Mouse (Mus musculus): ENCODE data around the gene Fam3b. TPM values are rescaled to one million over a fixed set of nuclear protein-coding genes. Genes with fewer than 3 reads are reported as not detected.
A peak's percentile ranks its signal among the peaks of the same experiment; 100 is the strongest.

Gene Fam3b
- polyA plus RNA-seq, 1 experiment, result not detected

GRCm38 (mm10) chr16:97499450-97499849, 15.2 kb downstream of the Fam3b start:
- Histone ChIP-seq H3K27me3 (ENCODE audit: control insufficient read depth, insufficient read depth, insufficient read length) (no peaks in the 10 kb centered on the region), H3K4me3 (no peak overlapping the region), H3K36me3 (ENCODE audit: control insufficient read depth, insufficient read depth) (no peaks in the 10 kb centered on the region), H3K4me2 (ENCODE audit: low read depth) (no peak overlapping the region), H3ac (ENCODE audit: control insufficient read depth, insufficient read length) (no peak overlapping the region), H3K79me2 (ENCODE audit: control insufficient read depth, insufficient read depth) (no peaks in the 10 kb centered on the region)
- TF ChIP-seq MYOD1 (IDR thresholded peaks at IDR 0.05; ENCODE audit: control insufficient read depth in 1 of 3, insufficient read length in 2 of 3, low read depth in 2 of 3) (peak in 2 of 3 experiments; percentile 72 to 85), POLR2AphosphoS2 (IDR thresholded peaks at IDR 0.05; ENCODE audit: insufficient read length, low read depth) (no peak), USF1 (IDR thresholded peaks at IDR 0.05; ENCODE audit: low read depth) (no peak), MYOG (IDR thresholded peaks at IDR 0.05; ENCODE audit: control insufficient read depth in 1 of 3, insufficient read depth in 1 of 3, insufficient read length in 2 of 3, low read depth in 2 of 3) (peak in 1 of 3 experiments; percentile 37)

- Histone ChIP-seq H3K36me3 (ENCODE audit: control insufficient read depth, insufficient read depth) (no peaks in the 10 kb centered on the region), H3ac (ENCODE audit: control insufficient read depth, insufficient read length) (no peak overlapping the region), H3K4me2 (ENCODE audit: low read depth) (no peak overlapping the region), H3K4me3 (no peak overlapping the region), H3K27me3 (ENCODE audit: control insufficient read depth, insufficient read depth, insufficient read length) (no peaks in the 10 kb centered on the region), H3K79me2 (ENCODE audit: control insufficient read depth, insufficient read depth) (no peaks in the 10 kb centered on the region)
- TF ChIP-seq POLR2AphosphoS2 (IDR thresholded peaks at IDR 0.05; ENCODE audit: insufficient read length, low read depth) (no peak), TCF3 (IDR thresholded peaks at IDR 0.05; ENCODE audit: insufficient read length, low read depth) (no peak), USF1 (IDR thresholded peaks at IDR 0.05; ENCODE audit: low read depth) (no peak), REST (IDR thresholded peaks at IDR 0.05; ENCODE audit: insufficient read depth, insufficient read length) (no peak), CEBPB (IDR thresholded peaks at IDR 0.05; ENCODE audit: insufficient read depth, poor library complexity, severe bottlenecking) (no peak), SRF (IDR thresholded peaks at IDR 0.05; ENCODE audit: control insufficient read depth, insufficient read length, low read depth) (no peak), MAX (IDR thresholded peaks at IDR 0.05; ENCODE audit: low read depth) (no peak), E2F4 (IDR thresholded peaks at IDR 0.05; ENCODE audit: insufficient read depth) (no peak), MYOG (IDR thresholded peaks at IDR 0.05; ENCODE audit: control insufficient read depth in 1 of 3, insufficient read depth in 1 of 3, insufficient read length in 2 of 3, low read depth in 2 of 3) (no peak), TCF12 (IDR thresholded peaks at IDR 0.05; ENCODE audit: insufficient read depth, poor library complexity, severe bottlenecking) (no peak), POLR2A (IDR thresholded peaks at IDR 0.05; ENCODE audit: insufficient read length, low read depth) (no peak), MYOD1 (IDR thresholded peaks at IDR 0.05; ENCODE audit: control insufficient read depth in 1 of 3, insufficient read length in 2 of 3, low read depth in 2 of 3) (no peak)
Measured at GRCm38 (mm10) chr16:97498139-97498538, 16.5 kb downstream of the Fam3b start.

- H3K27me3 ChIP-seq (ENCODE audit: control insufficient read depth, insufficient read depth, insufficient read length), result no peaks in the 10 kb centered on the region
- no peak overlapping the region for H3K4me2 ChIP-seq (ENCODE audit: low read depth)
- TF ChIP-seq MYOG (IDR thresholded peaks at IDR 0.05; ENCODE audit: control insufficient read depth in 1 of 3, insufficient read depth in 1 of 3, insufficient read length in 2 of 3, low read depth in 2 of 3) (no peak), TCF3 (IDR thresholded peaks at IDR 0.05; ENCODE audit: insufficient read length, low read depth) (no peak), MYOD1 (IDR thresholded peaks at IDR 0.05; ENCODE audit: control insufficient read depth in 1 of 3, insufficient read length in 2 of 3, low read depth in 2 of 3) (no peak), SRF (IDR thresholded peaks at IDR 0.05; ENCODE audit: control insufficient read depth, insufficient read length, low read depth) (no peak), TCF12 (IDR thresholded peaks at IDR 0.05; ENCODE audit: insufficient read depth, poor library complexity, severe bottlenecking) (no peak), USF1 (IDR thresholded peaks at IDR 0.05; ENCODE audit: low read depth) (no peak), POLR2AphosphoS2 (IDR thresholded peaks at IDR 0.05; ENCODE audit: insufficient read length, low read depth) (no peak), CEBPB (IDR thresholded peaks at IDR 0.05; ENCODE audit: insufficient read depth, poor library complexity, severe bottlenecking) (no peak), MAX (IDR thresholded peaks at IDR 0.05; ENCODE audit: low read depth) (no peak)
- no peaks in the 10 kb centered on the region for H3K36me3 ChIP-seq (ENCODE audit: control insufficient read depth, insufficient read depth)
- no peak overlapping the region for H3K4me3 ChIP-seq
- no peaks in the 10 kb centered on the region for H3K79me2 ChIP-seq (ENCODE audit: control insufficient read depth, insufficient read depth)
- no peak overlapping the region for H3ac ChIP-seq (ENCODE audit: control insufficient read depth, insufficient read length)
Measured at GRCm38 (mm10) chr16:97497682-97498081, 16.9 kb downstream of the Fam3b start.

- H3K4me3 ChIP-seq, result no peak overlapping the region
- no peak for TF ChIP-seq MAX (IDR thresholded peaks at IDR 0.05; ENCODE audit: low read depth)
- no peak for TF ChIP-seq POLR2A (IDR thresholded peaks at IDR 0.05; ENCODE audit: insufficient read length, low read depth)
- TF ChIP-seq MYOD1 (IDR thresholded peaks at IDR 0.05; ENCODE audit: control insufficient read depth in 1 of 3, insufficient read length in 2 of 3, low read depth in 2 of 3), result no peak
- TF ChIP-seq CEBPB (IDR thresholded peaks at IDR 0.05; ENCODE audit: insufficient read depth, poor library complexity, severe bottlenecking), result no peak
- TF ChIP-seq POLR2AphosphoS2 (IDR thresholded peaks at IDR 0.05; ENCODE audit: insufficient read length, low read depth), result no peak
- no peak for TF ChIP-seq E2F4 (IDR thresholded peaks at IDR 0.05; ENCODE audit: insufficient read depth)
- no peak for TF ChIP-seq TCF12 (IDR thresholded peaks at IDR 0.05; ENCODE audit: insufficient read depth, poor library complexity, severe bottlenecking)
- no peak for TF ChIP-seq USF1 (IDR thresholded peaks at IDR 0.05; ENCODE audit: low read depth)
- no peak for TF ChIP-seq MYOG (IDR thresholded peaks at IDR 0.05; ENCODE audit: control insufficient read depth in 1 of 3, insufficient read depth in 1 of 3, insufficient read length in 2 of 3, low read depth in 2 of 3)
- no peak overlapping the region for H3K4me2 ChIP-seq (ENCODE audit: low read depth)
- H3K79me2 ChIP-seq (ENCODE audit: control insufficient read depth, insufficient read depth), result no peaks in the 10 kb centered on the region
- H3K36me3 ChIP-seq (ENCODE audit: control insufficient read depth, insufficient read depth), result no peaks in the 10 kb centered on the region
- no peaks in the 10 kb centered on the region for H3K27me3 ChIP-seq (ENCODE audit: control insufficient read depth, insufficient read depth, insufficient read length)
- no peak overlapping the region for H3ac ChIP-seq (ENCODE audit: control insufficient read depth, insufficient read length)
Measured at GRCm38 (mm10) chr16:97496026-97496425, 18.6 kb downstream of the Fam3b start.

GRCm38 (mm10) chr16:97492369-97492768, 22.2 kb downstream of the Fam3b start:
- TF ChIP-seq TCF3 (IDR thresholded peaks at IDR 0.05; ENCODE audit: insufficient read length, low read depth), result no peak
- TF ChIP-seq CEBPB (IDR thresholded peaks at IDR 0.05; ENCODE audit: insufficient read depth, poor library complexity, severe bottlenecking), result no peak
- no peak for TF ChIP-seq TCF12 (IDR thresholded peaks at IDR 0.05; ENCODE audit: insufficient read depth, poor library complexity, severe bottlenecking)
- no peak for TF ChIP-seq POLR2A (IDR thresholded peaks at IDR 0.05; ENCODE audit: insufficient read length, low read depth)
- TF ChIP-seq MYOG (IDR thresholded peaks at IDR 0.05; ENCODE audit: control insufficient read depth in 1 of 3, insufficient read depth in 1 of 3, insufficient read length in 2 of 3, low read depth in 2 of 3), result no peak
- no peak for TF ChIP-seq E2F4 (IDR thresholded peaks at IDR 0.05; ENCODE audit: insufficient read depth)
- TF ChIP-seq POLR2AphosphoS2 (IDR thresholded peaks at IDR 0.05; ENCODE audit: insufficient read length, low read depth), result no peak
- no peak for TF ChIP-seq MYOD1 (IDR thresholded peaks at IDR 0.05; ENCODE audit: control insufficient read depth in 1 of 3, insufficient read length in 2 of 3, low read depth in 2 of 3)
- H3K4me2 ChIP-seq (ENCODE audit: low read depth), result no peak overlapping the region
- H3K79me2 ChIP-seq (ENCODE audit: control insufficient read depth, insufficient read depth), result no peaks in the 10 kb centered on the region
- H3ac ChIP-seq (ENCODE audit: control insufficient read depth, insufficient read length), result no peak overlapping the region
- no peaks in the 10 kb centered on the region for H3K36me3 ChIP-seq (ENCODE audit: control insufficient read depth, insufficient read depth)
- no peak overlapping the region for H3K4me3 ChIP-seq
- H3K27me3 ChIP-seq (ENCODE audit: control insufficient read depth, insufficient read depth, insufficient read length), result no peaks in the 10 kb centered on the region

All from myocyte (in vitro differentiated cells).